Mouse (Mus musculus) forebrain, embryonic 12.5 days (tissue): ENCODE data around the gene Ccl9. TPM values are rescaled to one million over a fixed set of nuclear protein-coding genes. Genes with fewer than 3 reads are reported as not detected.

Source experiments
- ATAC-seq: fragments of 200-750 bp; cut with Nextera tagmentation; 2 replicates; pipeline ENCODE4 v1.8.0; 2017; ENCODE audit warnings: moderate TSS enrichment; ENCODE audit not compliant: low FRiP score
- H3K27ac ChIP-seq: fragments of 300-500 bp; sonication (generic); 2 replicates; pipeline ENCODE4 v1.5.1; 2016; ENCODE audit warnings: mild to moderate bottlenecking
- H3K27me3 ChIP-seq: fragments of 300-500 bp; sonication (generic); 2 replicates; pipeline ENCODE4 v1.6.1; 2016; ENCODE audit warnings: mild to moderate bottlenecking
- H3K36me3 ChIP-seq: fragments of 300-500 bp; sonication (generic); replicated peaks from 2 replicates; pipeline ENCODE4 v1.6.1; 2016; ENCODE audit warnings: mild to moderate bottlenecking
- H3K4me1 ChIP-seq: fragments of 300-500 bp; sonication (generic); 2 replicates; pipeline ENCODE4 v1.6.1; 2016
- H3K4me2 ChIP-seq: fragments of 300-500 bp; sonication (generic); 2 replicates; pipeline ENCODE4 v1.6.1; 2016; ENCODE audit warnings: mild to moderate bottlenecking, moderate library complexity
- H3K4me3 ChIP-seq: fragments of 300-500 bp; sonication (generic); replicated peaks from 2 replicates; pipeline ENCODE4 v1.5.1; 2016; ENCODE audit warnings: mild to moderate bottlenecking
- H3K9ac ChIP-seq: fragments of 300-500 bp; sonication (generic); 2 replicates; pipeline ENCODE4 v1.6.1; 2016; ENCODE audit warnings: mild to moderate bottlenecking
- H3K9me3 ChIP-seq: fragments of 300-500 bp; sonication (generic); 2 replicates; pipeline ENCODE4 v1.6.1; 2016
- WGBS: fragments of 180-500 bp; shearing (Covaris S2); methylation state at CpG from one replicate; pipeline ENCODE4 v1.1.7; 2016; 5-methylcytosine and 5-hydroxymethylcytosine counted together
- polyA plus RNA-seq: library from polyadenylated mRNA; unstranded; fragments of >200 nt; fragmentation: Nextera tagmentation; extraction: Ambion mirVana; gene quantifications from 2 replicates; pipeline ENCODE4 v1.2.1, GENCODE M21; 2016

The Ccl9 gene
- polyA plus RNA-seq, 1 experiment from 2014 or later, result 1.1 TPM

DNA sequence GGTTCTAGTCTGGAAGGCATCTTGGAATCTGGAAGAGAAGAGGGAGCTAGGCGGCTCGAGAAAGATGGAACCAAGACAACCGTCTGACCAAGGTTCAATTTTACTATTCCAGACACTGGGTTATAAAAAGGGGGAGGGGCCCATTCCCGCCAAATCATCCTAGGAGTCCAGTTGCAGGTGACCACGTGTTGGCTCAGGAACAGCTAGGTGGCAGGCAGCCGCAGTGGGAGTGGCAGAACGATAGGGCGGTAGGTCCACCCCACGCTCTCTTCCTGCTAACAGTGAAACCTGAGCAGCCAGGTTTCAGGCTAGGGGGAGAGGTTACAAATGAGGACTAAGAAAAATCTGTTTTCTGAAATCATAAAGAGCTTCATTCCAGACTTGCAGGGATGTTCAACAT, 5.6 kb downstream of the Ccl9 start:
- no peak for ATAC-seq
- H3K36me3 ChIP-seq, result no peaks in the 10 kb centered on the region
- H3K4me2 ChIP-seq, result no peak overlapping the region
- WGBS, result 71% methylated on average over 9 of the region's 9 CpGs
- H3K4me1 ChIP-seq, result no peaks in the 10 kb centered on the region
- H3K9ac ChIP-seq, result no peak overlapping the region
- no peaks in the 10 kb centered on the region for H3K9me3 ChIP-seq
- no peaks in the 10 kb centered on the region for H3K27me3 ChIP-seq
- H3K27ac ChIP-seq, result no peak overlapping the region
- no peak overlapping the region for H3K4me3 ChIP-seq

- H3K9ac ChIP-seq, result no peak overlapping the region
- ATAC-seq, result no peak
- no peaks in the 10 kb centered on the region for H3K27me3 ChIP-seq
- no peaks in the 10 kb centered on the region for H3K36me3 ChIP-seq
- H3K9me3 ChIP-seq, result no peaks in the 10 kb centered on the region
- H3K4me3 ChIP-seq, result no peak overlapping the region
- no peak overlapping the region for H3K27ac ChIP-seq
- WGBS, result 92% methylated on average over 8 of the region's 8 CpGs
- no peaks in the 10 kb centered on the region for H3K4me1 ChIP-seq
- no peak overlapping the region for H3K4me2 ChIP-seq
Measured at GRCm38 (mm10) chr11:83572223-83572622, 6.2 kb downstream of the Ccl9 start.

DNA sequence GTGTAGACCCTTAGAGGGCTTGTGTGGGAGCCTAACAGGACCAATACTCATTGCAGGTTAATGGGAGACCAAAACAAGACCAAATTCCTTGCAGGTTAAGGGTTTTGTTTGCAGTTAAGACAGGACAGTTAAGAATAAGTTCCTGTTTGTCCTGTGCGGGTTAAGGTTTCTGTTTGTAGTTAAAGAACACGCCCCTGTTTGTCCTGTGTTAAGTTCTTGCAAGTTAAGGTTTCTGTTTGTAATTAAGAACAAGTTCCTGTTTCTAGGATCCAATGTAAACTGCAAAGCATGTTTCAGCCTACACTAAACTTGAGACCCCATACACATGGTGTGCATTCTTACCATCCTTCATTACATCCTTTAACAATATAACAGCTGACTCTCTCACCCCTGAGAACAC, 8.2 kb downstream of the Ccl9 start:
- Histone ChIP-seq H3K36me3 (no peaks in the 10 kb centered on the region), H3K9ac (no peak overlapping the region), H3K4me3 (no peak overlapping the region), H3K4me1 (no peaks in the 10 kb centered on the region), H3K27me3 (no peaks in the 10 kb centered on the region), H3K9me3 (no peaks in the 10 kb centered on the region), H3K4me2 (no peak overlapping the region), H3K27ac (no peak overlapping the region)
- ATAC-seq, result no peak
- WGBS, result 87% methylated on average over 2 of the region's 2 CpGs

GRCm38 (mm10) chr11:83569249-83569648, 9.2 kb downstream of the Ccl9 start:
- no peak overlapping the region for H3K4me3 ChIP-seq
- H3K4me2 ChIP-seq, result no peak overlapping the region
- H3K27me3 ChIP-seq, result no peaks in the 10 kb centered on the region
- H3K9me3 ChIP-seq, result no peaks in the 10 kb centered on the region
- H3K9ac ChIP-seq, result no peak overlapping the region
- H3K4me1 ChIP-seq, result no peaks in the 10 kb centered on the region
- ATAC-seq, result no peak
- no peaks in the 10 kb centered on the region for H3K36me3 ChIP-seq
- 94% methylated on average over 7 of the region's 7 CpGs for WGBS
- no peak overlapping the region for H3K27ac ChIP-seq

DNA sequence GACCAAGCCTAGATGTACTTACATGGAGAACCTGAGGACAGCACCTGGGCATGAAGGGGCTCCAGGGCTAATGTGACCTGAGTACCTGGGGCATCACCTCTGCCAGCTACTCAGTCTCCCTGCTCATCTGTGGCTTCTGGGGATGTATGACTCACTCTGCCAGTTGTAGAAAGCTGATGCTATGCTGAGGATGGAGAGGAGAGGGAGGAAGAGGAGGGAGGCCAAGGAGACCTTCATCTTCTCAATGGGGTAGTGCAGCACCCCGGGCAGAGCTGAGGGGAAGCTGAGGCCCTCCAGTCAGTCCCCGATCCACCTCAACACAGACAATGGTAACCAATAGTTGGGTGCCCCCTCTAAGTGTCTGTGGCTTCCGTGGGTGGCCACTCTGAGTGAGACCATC, 9.7 kb downstream of the Ccl9 start:
- Histone ChIP-seq H3K4me3 (no peak overlapping the region), H3K27me3 (no peaks in the 10 kb centered on the region), H3K27ac (no peak overlapping the region), H3K4me2 (no peak overlapping the region), H3K9ac (no peak overlapping the region), H3K36me3 (no peaks in the 10 kb centered on the region), H3K9me3 (no peaks in the 10 kb centered on the region), H3K4me1 (no peaks in the 10 kb centered on the region)
- WGBS, result 94% methylated on average over 3 of the region's 3 CpGs
- no peak for ATAC-seq

- no peak overlapping the region for H3K27ac ChIP-seq
- H3K9ac ChIP-seq, result no peak overlapping the region
- H3K9me3 ChIP-seq, result no peaks in the 10 kb centered on the region
- no peaks in the 10 kb centered on the region for H3K27me3 ChIP-seq
- WGBS, result 92% methylated on average over 9 of the region's 9 CpGs
- H3K4me1 ChIP-seq, result no peaks in the 10 kb centered on the region
- no peak for ATAC-seq
- H3K4me3 ChIP-seq, result no peak overlapping the region
- no peaks in the 10 kb centered on the region for H3K36me3 ChIP-seq
- no peak overlapping the region for H3K4me2 ChIP-seq
Measured at GRCm38 (mm10) chr11:83568061-83568460, 10.4 kb downstream of the Ccl9 start.

DNA sequence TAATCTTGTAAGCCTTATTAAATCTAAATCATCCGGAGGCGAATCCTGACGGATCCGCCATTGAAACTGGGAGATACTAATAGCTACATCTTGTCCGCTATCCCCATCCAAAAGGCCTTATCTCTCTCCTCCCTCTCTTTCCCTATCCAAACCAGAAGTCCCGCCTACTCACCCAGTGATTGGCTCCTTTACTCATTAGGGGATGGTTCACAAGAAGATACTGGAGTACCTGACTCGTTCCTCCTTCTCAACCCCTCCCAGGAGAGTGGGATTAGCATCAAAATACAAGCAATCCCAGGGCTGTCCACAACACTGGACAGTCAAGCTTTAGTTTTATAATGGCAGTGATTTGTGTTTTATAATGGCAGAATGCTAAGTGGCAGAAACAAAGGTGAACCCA, 11.1 kb downstream of the Ccl9 start:
- no peaks in the 10 kb centered on the region for H3K9me3 ChIP-seq
- H3K4me2 ChIP-seq, result no peak overlapping the region
- H3K27me3 ChIP-seq, result no peaks in the 10 kb centered on the region
- no peak overlapping the region for H3K9ac ChIP-seq
- H3K4me3 ChIP-seq, result no peak overlapping the region
- no peaks in the 10 kb centered on the region for H3K4me1 ChIP-seq
- no peaks in the 10 kb centered on the region for H3K36me3 ChIP-seq
- WGBS, result 74% methylated on average over 7 of the region's 7 CpGs
- ATAC-seq, result no peak
- H3K27ac ChIP-seq, result no peak overlapping the region

DNA sequence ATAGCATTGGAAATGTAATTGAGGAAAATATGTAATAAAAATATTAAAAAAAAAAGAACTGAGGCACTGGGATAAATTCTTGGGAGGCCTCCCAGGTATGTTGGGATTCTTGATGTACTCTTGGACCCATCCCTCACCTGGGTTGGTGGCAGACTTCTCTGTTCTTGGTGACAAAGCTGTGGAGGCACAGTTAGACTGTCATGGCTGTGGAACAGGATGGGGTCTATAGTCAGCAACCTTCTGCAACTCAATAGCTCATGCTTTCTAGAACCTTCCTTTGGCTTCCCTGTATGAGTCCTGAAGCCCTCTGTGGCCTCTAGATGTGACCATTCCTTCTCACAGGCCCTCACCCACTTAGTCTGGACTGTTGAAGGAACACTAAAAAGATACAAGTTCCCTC, 11.8 kb downstream of the Ccl9 start:
- H3K27ac ChIP-seq, result no peak overlapping the region
- no peaks in the 10 kb centered on the region for H3K9me3 ChIP-seq
- no peak overlapping the region for H3K4me2 ChIP-seq
- H3K36me3 ChIP-seq, result no peaks in the 10 kb centered on the region
- H3K4me1 ChIP-seq, result no peaks in the 10 kb centered on the region
- no peak overlapping the region for H3K4me3 ChIP-seq
- no peak for ATAC-seq
- no peak overlapping the region for H3K9ac ChIP-seq
- no peaks in the 10 kb centered on the region for H3K27me3 ChIP-seq

DNA sequence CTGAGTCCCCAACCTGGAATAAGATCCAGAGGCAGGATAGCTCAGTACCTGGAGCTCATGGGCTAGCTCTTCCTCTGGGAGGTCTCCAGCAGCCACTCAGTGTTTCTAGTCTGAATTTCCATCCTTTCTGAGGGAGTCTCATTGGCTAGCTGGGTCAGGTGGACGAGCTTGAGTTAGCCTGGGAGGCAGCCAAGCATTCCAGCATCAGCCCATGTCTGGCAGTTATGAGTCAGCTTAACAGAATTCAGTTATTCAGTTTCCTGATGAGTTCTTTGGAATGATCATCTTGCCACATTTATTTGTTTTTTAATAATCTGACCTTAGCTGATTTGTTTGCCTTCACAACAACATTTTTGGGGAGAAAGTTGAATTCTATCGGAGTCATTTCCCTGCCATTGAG, 14.7 kb downstream of the Ccl9 start:
- H3K9ac ChIP-seq, result no peak overlapping the region
- no peaks in the 10 kb centered on the region for H3K36me3 ChIP-seq
- WGBS, result 80% methylated on average over 2 of the region's 2 CpGs
- ATAC-seq, result no peak
- no peaks in the 10 kb centered on the region for H3K27me3 ChIP-seq
- H3K27ac ChIP-seq, result no peak overlapping the region
- H3K9me3 ChIP-seq, result no peaks in the 10 kb centered on the region
- H3K4me2 ChIP-seq, result no peak overlapping the region
- H3K4me1 ChIP-seq, result no peaks in the 10 kb centered on the region
- no peak overlapping the region for H3K4me3 ChIP-seq

GRCm38 (mm10) chr11:83562311-83562887, 16.0 kb downstream of the Ccl9 start:
- Histone ChIP-seq H3K9me3 (no peaks in the 10 kb centered on the region), H3K27me3 (no peaks in the 10 kb centered on the region), H3K9ac (no peak overlapping the region), H3K27ac (no peak overlapping the region), H3K4me2 (no peak overlapping the region), H3K4me3 (no peak overlapping the region), H3K4me1 (no peaks in the 10 kb centered on the region), H3K36me3 (no peaks in the 10 kb centered on the region)
- ATAC-seq, result no peak
- WGBS, result 66% methylated on average over 6 of the region's 6 CpGs

GRCm38 (mm10) chr11:83560405-83560804, 18.0 kb downstream of the Ccl9 start:
- Histone ChIP-seq H3K9me3 (no peaks in the 10 kb centered on the region), H3K4me1 (peaks cover 3% of the 10 kb centered on the region), H3K27me3 (no peaks in the 10 kb centered on the region), H3K36me3 (no peaks in the 10 kb centered on the region), H3K9ac (no peak overlapping the region), H3K27ac (no peak overlapping the region), H3K4me3 (no peak overlapping the region), H3K4me2 (no peak overlapping the region)
- ATAC-seq, result no peak
- WGBS, result 78% methylated on average over 6 of the region's 6 CpGs

GRCm38 (mm10) chr11:83557074-83557473, 21.4 kb downstream of the Ccl9 start:
- ATAC-seq, result no peak
- WGBS, result 33% methylated on average over 10 of the region's 10 CpGs

GRCm38 (mm10) chr11:83556085-83556781, 22.2 kb downstream of the Ccl9 start:
- Histone ChIP-seq H3K36me3 (no peaks in the 10 kb centered on the region), H3K4me2 (no peak overlapping the region), H3K4me1 (peaks cover 3% of the 10 kb centered on the region), H3K27me3 (no peaks in the 10 kb centered on the region), H3K9me3 (no peaks in the 10 kb centered on the region), H3K4me3 (no peak overlapping the region), H3K27ac (0 out of 2 replicates have a peak overlapping the region, but pooled peaks have one; percentile 13), H3K9ac (no peak overlapping the region)
- ATAC-seq, result no peak
- 31% methylated on average over 8 of the region's 8 CpGs for WGBS

More at GRCm38 (mm10) chr11:83557074-83557473, 21.4 kb downstream of the Ccl9 start:
- Histone ChIP-seq H3K36me3 (no peaks in the 10 kb centered on the region), H3K4me1 (peaks cover 3% of the 10 kb centered on the region), H3K4me3 (no peak overlapping the region), H3K27ac (no peak overlapping the region), H3K9me3 (no peaks in the 10 kb centered on the region), H3K9ac (no peak overlapping the region), H3K27me3 (no peaks in the 10 kb centered on the region), H3K4me2 (no peak overlapping the region)
